Mouse (Mus musculus): ENCODE results near the gene Hamp. TPM values are rescaled to one million over a fixed set of nuclear protein-coding genes. Genes with fewer than 3 reads are reported as not detected.

Gene Hamp
- not detected for polyA plus RNA-seq (2017; shearing (Covaris generic))

DNA sequence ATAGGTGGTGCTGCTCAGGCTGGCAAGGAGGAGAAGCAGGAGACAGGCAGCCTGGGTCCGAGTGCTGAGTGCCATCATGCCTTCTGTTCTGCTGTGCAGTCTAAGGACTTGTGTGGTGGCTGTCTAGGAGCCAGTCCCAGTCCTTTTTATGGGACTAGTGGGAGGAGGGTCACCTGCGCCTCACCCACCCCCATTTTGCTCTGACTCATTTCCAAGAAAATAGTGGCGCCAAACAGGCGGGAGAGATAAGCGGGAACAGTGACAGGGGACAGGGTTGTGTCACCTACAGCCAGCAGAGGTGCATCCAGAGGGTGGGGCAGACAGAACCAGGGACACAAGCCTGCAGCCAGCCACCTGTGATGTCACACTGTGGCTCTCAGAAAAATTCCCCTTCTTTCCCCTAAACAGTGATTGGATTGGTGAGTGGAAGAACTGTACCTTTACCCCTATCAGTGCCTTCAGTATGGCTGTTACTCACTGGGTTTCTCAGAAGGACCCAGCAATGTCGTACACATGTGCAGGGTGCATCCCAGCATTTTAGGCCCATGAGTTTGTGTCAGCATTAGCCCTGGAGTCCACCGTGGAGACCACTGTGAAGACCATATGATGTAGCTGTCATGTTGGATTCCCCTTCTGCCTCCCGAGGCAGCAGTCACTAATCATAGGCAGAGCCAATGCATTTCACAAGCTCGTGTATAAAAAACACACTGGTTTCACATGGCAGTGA, at the start of gene Hamp:
Hamp (minus strand) TSS at position 124 of the 727 bp plus-strand sequence.

DNA sequence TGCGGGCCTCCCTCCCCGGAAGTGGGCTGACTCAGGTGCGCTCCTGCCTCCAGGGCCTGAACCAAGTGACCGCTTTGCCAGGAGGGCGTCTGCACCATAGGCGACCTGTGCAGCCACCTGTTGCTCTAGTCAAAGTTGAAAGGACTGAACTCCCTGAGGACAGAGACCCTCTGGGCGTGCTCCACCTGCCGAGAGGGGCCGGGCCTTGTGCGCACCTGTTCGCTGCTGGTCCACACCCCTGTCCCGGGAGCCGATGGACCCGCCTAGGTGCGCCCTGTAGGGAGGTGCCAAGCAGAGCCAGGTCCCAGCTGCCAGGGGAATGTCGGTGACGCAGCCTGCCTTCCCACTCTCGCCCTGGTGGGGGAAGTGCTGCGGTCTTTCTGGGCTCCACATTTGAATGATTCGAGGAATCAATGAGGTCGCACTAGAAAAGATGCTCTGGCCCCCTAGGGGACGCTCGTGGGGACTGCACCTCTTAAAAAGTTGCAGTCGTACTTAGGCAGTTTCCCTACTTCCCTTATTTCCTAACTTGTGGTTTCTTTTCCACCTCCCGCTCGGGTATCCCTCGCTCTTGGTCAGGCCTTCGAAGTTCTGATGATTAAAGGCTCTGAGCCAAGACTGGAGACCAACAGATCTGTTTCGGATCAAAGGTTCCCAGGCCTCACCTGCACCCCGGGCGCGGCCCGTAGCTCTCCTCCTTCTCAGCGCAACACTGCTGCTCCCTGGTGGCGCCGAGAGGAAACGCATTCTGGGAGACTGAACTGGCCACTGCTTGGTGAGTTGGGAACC, 29.9 kb upstream of the Hamp start, which contains the start of gene Fam187b:
Fam187b (plus strand) TSS at position 290 of the 789 bp plus-strand sequence.

DNA sequence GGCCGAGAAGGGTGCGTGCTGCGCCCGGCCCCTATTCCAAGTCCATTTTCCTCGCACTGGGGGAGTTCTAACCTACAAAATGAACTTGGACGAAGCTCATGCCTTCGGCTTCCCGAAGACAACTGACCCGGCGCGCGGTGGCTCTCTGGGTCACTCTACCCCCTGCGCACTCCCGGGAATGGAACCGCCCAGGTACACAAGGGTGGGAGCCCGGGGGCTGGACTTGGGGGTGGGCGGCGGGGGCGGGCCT, 29.3 kb upstream of the Hamp start, which contains the start of gene Lsr:
Lsr (minus strand) TSS at position 214 of the 250 bp plus-strand sequence.

DNA sequence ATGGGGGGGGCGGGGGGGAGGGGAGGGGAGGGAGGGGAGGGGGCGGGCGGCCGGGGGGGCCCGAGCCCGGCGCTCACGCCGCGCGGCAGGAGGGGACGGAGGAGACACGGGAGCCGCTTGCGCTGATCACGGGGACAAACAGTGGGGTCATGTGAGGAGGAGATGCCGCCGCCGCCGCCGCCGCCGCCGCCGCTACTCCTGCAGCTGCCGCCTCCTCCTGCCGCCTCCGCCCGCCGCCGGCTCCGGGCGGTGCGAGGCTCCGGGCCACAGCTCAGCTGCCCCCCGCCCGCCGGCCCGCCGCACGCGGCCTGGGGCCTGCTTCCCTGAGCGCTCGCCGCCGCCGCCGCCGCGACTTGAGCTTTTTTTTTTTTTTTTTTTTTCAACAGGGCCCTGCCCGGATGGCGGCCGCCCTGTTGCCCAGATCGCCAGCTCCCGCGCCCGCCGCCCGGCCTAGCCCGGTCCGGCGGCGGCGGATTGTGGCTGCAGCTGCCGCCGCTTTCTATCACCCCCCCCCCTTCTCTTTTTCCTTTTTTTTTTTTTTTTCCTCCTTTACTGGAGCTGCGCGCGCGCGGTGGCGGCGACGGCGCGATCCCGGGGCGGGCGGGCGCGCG, 13.0 kb upstream of the Hamp start, which contains the start of gene Usf2:
Usf2 (minus strand) TSS at position 48 of the 611 bp plus-strand sequence.

DNA sequence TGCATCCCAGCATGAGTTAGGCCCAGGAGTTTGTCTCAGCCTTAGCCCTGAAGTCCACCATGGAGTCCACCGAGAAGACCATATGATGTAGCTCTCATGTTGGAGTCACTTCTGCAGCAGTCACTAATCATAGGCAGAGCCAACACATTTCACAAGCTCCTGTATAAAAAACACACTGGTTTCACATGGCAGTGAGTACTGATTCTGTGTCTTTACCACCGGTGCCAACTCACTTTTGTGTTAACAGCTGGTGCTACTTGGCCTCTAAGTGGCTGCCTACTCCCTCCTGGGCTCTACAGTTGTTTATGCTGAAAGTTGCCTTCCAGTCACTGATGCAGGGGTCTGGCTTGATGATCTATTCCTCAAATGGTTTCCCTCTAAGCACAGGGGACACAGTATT, 19.3 kb downstream of the Hamp start, which contains the start of gene Hamp2:
Hamp2 (minus strand) TSS at position 101 of the 400 bp plus-strand sequence.

DNA sequence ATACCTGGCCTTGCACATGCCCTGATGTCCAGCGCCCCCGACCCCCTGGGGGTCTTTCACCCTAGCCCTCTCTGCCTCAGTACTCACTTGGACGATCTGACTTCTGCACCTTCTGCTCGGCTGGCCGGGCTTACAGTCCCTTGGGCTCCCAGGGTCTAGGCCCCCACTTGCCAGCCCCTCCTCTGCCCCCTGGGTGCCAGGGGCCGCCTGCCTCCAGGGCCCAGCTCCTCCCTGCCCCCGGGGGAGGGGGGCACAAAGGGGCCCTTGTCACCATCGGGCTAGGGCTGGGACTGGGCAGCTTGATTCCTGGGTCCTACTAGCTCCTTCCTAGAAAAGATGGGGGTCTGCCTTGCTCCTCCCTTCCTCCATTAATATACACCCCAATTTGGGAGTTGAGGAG, 29.1 kb downstream of the Hamp start, which contains the start of gene Mag:
Mag (minus strand) TSS at position 142 of the 400 bp plus-strand sequence.

Other genes starting within 250 kb of the Hamp start
- gene 2200002J24Rik, start 245.1 kb downstream of the Hamp start, polyA plus RNA-seq (2017; shearing (Covaris generic)) = not detected
- gene Atp4a, start 231.8 kb downstream of the Hamp start, polyA plus RNA-seq (2017; shearing (Covaris generic)) = not detected
- 116 TPM for gene Tmem147, start 214.5 kb downstream of the Hamp start, polyA plus RNA-seq (2017; shearing (Covaris generic))
- gene Gapdhs, start 200.4 kb downstream of the Hamp start, polyA plus RNA-seq (2017; shearing (Covaris generic)) = 0.36 TPM
- 1.1 TPM for gene Sbsn, start 192.6 kb downstream of the Hamp start, polyA plus RNA-seq (2017; shearing (Covaris generic))
- not detected for gene Dmkn, start 180.3 kb downstream of the Hamp start, polyA plus RNA-seq (2017; shearing (Covaris generic))
- gene Krtdap, start 156.1 kb downstream of the Hamp start, polyA plus RNA-seq (2017; shearing (Covaris generic)) = not detected
- gene Ffar2, start 120.3 kb downstream of the Hamp start, polyA plus RNA-seq (2017; shearing (Covaris generic)) = 0.26 TPM
- gene Ffar3, start 87.9 kb downstream of the Hamp start, polyA plus RNA-seq (2017; shearing (Covaris generic)) = not detected
- gene Ffar1, start 82.5 kb downstream of the Hamp start, polyA plus RNA-seq (2017; shearing (Covaris generic)) = 0.07 TPM
- gene Cd22, start 63.7 kb downstream of the Hamp start, polyA plus RNA-seq (2017; shearing (Covaris generic)) = 4.2 TPM
- gene Mag, start 29.2 kb downstream of the Hamp start, polyA plus RNA-seq (2017; shearing (Covaris generic)) = 0.12 TPM
- gene Hamp2, start 19.4 kb downstream of the Hamp start, polyA plus RNA-seq (2017; shearing (Covaris generic)) = not detected
- gene Usf2, start 12.8 kb upstream of the Hamp start, polyA plus RNA-seq (2017; shearing (Covaris generic)) = 11.1 TPM
- 4.6 TPM for gene Lsr, start 29.4 kb upstream of the Hamp start, polyA plus RNA-seq (2017; shearing (Covaris generic))
- 0.59 TPM for gene Fam187b, start 29.8 kb upstream of the Hamp start, polyA plus RNA-seq (2017; shearing (Covaris generic))
- 1,672 TPM for gene Fxyd5, start 98.4 kb upstream of the Hamp start, polyA plus RNA-seq (2017; shearing (Covaris generic))
- 0.49 TPM for gene Fxyd7, start 107.4 kb upstream of the Hamp start, polyA plus RNA-seq (2017; shearing (Covaris generic))
- not detected for gene Fxyd1, start 113.2 kb upstream of the Hamp start, polyA plus RNA-seq (2017; shearing (Covaris generic))
- gene Lgi4, start 115.3 kb upstream of the Hamp start, polyA plus RNA-seq (2017; shearing (Covaris generic)) = not detected
- gene Fxyd3, start 132.7 kb upstream of the Hamp start, polyA plus RNA-seq (2017; shearing (Covaris generic)) = not detected
- gene Hpn, start 171.3 kb upstream of the Hamp start, polyA plus RNA-seq (2017; shearing (Covaris generic)) = 5.9 TPM
- gene Scn1b, start 183.0 kb upstream of the Hamp start, polyA plus RNA-seq (2017; shearing (Covaris generic)) = 0.68 TPM
- 360 TPM for gene Gramd1a, start 211.9 kb upstream of the Hamp start, polyA plus RNA-seq (2017; shearing (Covaris generic))